Mouse (Mus musculus): ENCODE results near the gene Ncoa5. TPM values are rescaled to one million over a fixed set of nuclear protein-coding genes. Genes with fewer than 3 reads are reported as not detected.

Gene Ncoa5
- total RNA-seq, 2 experiments from 2014 or later: 31.4 to 34.4 TPM

GRCm38 (mm10) chr2:165050826-165051548 lies 16.3 kb upstream of the Ncoa5 start:
- DNase-seq (ENCODE audit: low spot score in 2 of 2): no peak

GRCm38 (mm10) chr2:165049044-165049443 lies 14.4 kb upstream of the Ncoa5 start:
- no peak for DNase-seq (ENCODE audit: low spot score in 2 of 2)

GRCm38 (mm10) chr2:165043729-165044128 lies 9.1 kb upstream of the Ncoa5 start:
- DNase-seq (ENCODE audit: low spot score in 2 of 2): no peak

- DNase-seq (ENCODE audit: low spot score in 2 of 2): no peak
These were observed 8.5 kb upstream of the Ncoa5 start for GRCm38 (mm10) chr2:165043090-165043636.

- no peak for DNase-seq (ENCODE audit: low spot score in 2 of 2)
These were observed 7.5 kb upstream of the Ncoa5 start for GRCm38 (mm10) chr2:165042126-165042525.

- no peak for DNase-seq (ENCODE audit: low spot score in 2 of 2)
These were observed 2.7 kb upstream of the Ncoa5 start for GRCm38 (mm10) chr2:165037415-165037814.

- DNase-seq (ENCODE audit: low spot score in 2 of 2): no peak
These were observed 378 bp upstream of the Ncoa5 start for GRCm38 (mm10) chr2:165035058-165035431.

- no peak for DNase-seq (ENCODE audit: low spot score in 2 of 2)
These were observed 1.4 kb downstream of the Ncoa5 start for GRCm38 (mm10) chr2:165033306-165033705.

- no peak for DNase-seq (ENCODE audit: low spot score in 2 of 2)
These were observed 2.1 kb downstream of the Ncoa5 start for GRCm38 (mm10) chr2:165032533-165032932.

- DNase-seq (ENCODE audit: low spot score in 2 of 2): no peak
These were observed 7.5 kb downstream of the Ncoa5 start for GRCm38 (mm10) chr2:165027163-165027562.

GRCm38 (mm10) chr2:165020490-165020889 lies 14.2 kb downstream of the Ncoa5 start:
- no peak for DNase-seq (ENCODE audit: low spot score in 2 of 2)

- DNase-seq (ENCODE audit: low spot score in 2 of 2): no peak
These were observed 19.7 kb downstream of the Ncoa5 start for GRCm38 (mm10) chr2:165014935-165015334.

- DNase-seq (ENCODE audit: low spot score in 2 of 2): no peak
These were observed 24.3 kb downstream of the Ncoa5 start for GRCm38 (mm10) chr2:165010351-165010750.

- DNase-seq (ENCODE audit: low spot score in 2 of 2): no peak
These were observed 25.1 kb downstream of the Ncoa5 start for GRCm38 (mm10) chr2:165009581-165009980.

- no peak for DNase-seq (ENCODE audit: low spot score in 2 of 2)
These were observed 25.5 kb downstream of the Ncoa5 start for GRCm38 (mm10) chr2:165009161-165009560.

- DNase-seq (ENCODE audit: low spot score in 2 of 2): no peak
These were observed 26.7 kb downstream of the Ncoa5 start for GRCm38 (mm10) chr2:165007986-165008385.

GRCm38 (mm10) chr2:165006813-165007212 lies 27.9 kb downstream of the Ncoa5 start:
- DNase-seq (ENCODE audit: low spot score in 2 of 2): no peak

- DNase-seq (ENCODE audit: low spot score in 2 of 2): no peak
These were observed 30.4 kb downstream of the Ncoa5 start for GRCm38 (mm10) chr2:165004237-165004636.

GRCm38 (mm10) chr2:165003108-165003507 lies 31.6 kb downstream of the Ncoa5 start:
- no peak for DNase-seq (ENCODE audit: low spot score in 2 of 2)

- DNase-seq (ENCODE audit: low spot score in 2 of 2): no peak
These were observed 32.7 kb downstream of the Ncoa5 start for GRCm38 (mm10) chr2:165001958-165002357.

- no peak for DNase-seq (ENCODE audit: low spot score in 2 of 2)
These were observed 36.8 kb downstream of the Ncoa5 start for GRCm38 (mm10) chr2:164997721-164998428.

Data from gastrocnemius, postnatal 4 days (tissue).